Mouse (Mus musculus): Measurements from ENCODE around the gene Ice1. TPM values are rescaled to one million over a fixed set of nuclear protein-coding genes. Genes with fewer than 3 reads are reported as not detected.
A peak's percentile ranks its signal among the peaks of the same experiment; 100 is the strongest.

Gene Ice1
- total RNA-seq (2012; rRNA removed) (37.6 and 39.2 TPM in 2 replicates), polyA plus RNA-seq (2012; ENCODE audit: insufficient read depth in 1 of 2, insufficient read length in 2 of 2, low read depth in 1 of 2, low replicate concordance in 2 of 2, missing spikeins in 1 of 2) (10 to 100 TPM; 33.5 to 40.1 TPM)

- peak within 1 kb of the TSS; percentile 96 to 97 for H3K4me3 ChIP-seq (ENCODE audit: control insufficient read depth in 1 of 2, insufficient read depth in 1 of 2, low read depth in 2 of 2, low read length in 2 of 2)
- H3K27ac ChIP-seq (ENCODE audit: control insufficient read depth, low read depth, low read length): peak within 1 kb of the TSS; percentile 92
- H3K36me3 ChIP-seq (ENCODE audit: control insufficient read depth in 1 of 2, insufficient read depth in 2 of 2, low read length in 2 of 2): peaks cover 0 to 17% of the 10 kb centered on the region in 2 experiments; a peak in 2 of 4 replicates
- peaks cover 53% of the 10 kb centered on the region for H3K79me2 ChIP-seq (ENCODE audit: control insufficient read depth, insufficient read depth, low read length, poor library complexity)
- peak; percentile 69 for DNase-seq (ENCODE audit: low read depth, low spot score)
- H3K9ac ChIP-seq (ENCODE audit: control insufficient read depth, low read depth, low read length, poor library complexity, severe bottlenecking): peak within 1 kb of the TSS; percentile 91
- no peaks in the 10 kb centered on the region for H3K27me3 ChIP-seq (ENCODE audit: control insufficient read depth in 1 of 2, insufficient read depth in 2 of 2, low read length in 2 of 2)
- H3K9me3 ChIP-seq (replicated peaks; ENCODE audit: insufficient read depth, low read length): no peaks in the 10 kb centered on the region
- no peak for TF ChIP-seq ZMIZ1 (IDR thresholded peaks at IDR 0.05; ENCODE audit: low read depth, low read length)
- no peak for TF ChIP-seq ZC3H11A (IDR thresholded peaks at IDR 0.05; ENCODE audit: low read depth, low read length)
- TF ChIP-seq NELFE (IDR thresholded peaks at IDR 0.05; ENCODE audit: low read depth, low read length): no peak
- TF ChIP-seq ELF1 (IDR thresholded peaks at IDR 0.05; ENCODE audit: low read depth, low read length): no peak
- no peak for TF ChIP-seq KAT2A (conservative IDR thresholded peaks at IDR 0.05; ENCODE audit: low read depth, low read length)
- no peak for TF ChIP-seq RAD21 (IDR thresholded peaks at IDR 0.05; ENCODE audit: low read depth, low read length)
- TF ChIP-seq NRF1 (IDR thresholded peaks at IDR 0.05; ENCODE audit: insufficient read depth, low read depth, low read length, poor library complexity, severe bottlenecking): no peak
- TF ChIP-seq USF2 (IDR thresholded peaks at IDR 0.05; ENCODE audit: borderline replicate concordance in 1 of 2, insufficient read depth in 1 of 2, low read depth in 1 of 2, low read length in 2 of 2): no peak
- TF ChIP-seq GATA1 (IDR thresholded peaks at IDR 0.05; ENCODE audit: low read depth, low read length): no peak
- no peak for TF ChIP-seq MYC (IDR thresholded peaks at IDR 0.05; ENCODE audit: low read depth, low read length)
- peaks cover 3 to 12% of the 10 kb centered on the region in 2 experiments; a peak in 3 of 4 replicates for H3K4me1 ChIP-seq (ENCODE audit: control insufficient read depth in 1 of 2, insufficient read depth in 2 of 2, low read length in 2 of 2)
These were observed at the start of gene Ice1 for GRCm38 (mm10) chr13:70637282-70637661. Gene Ice1, minus strand, starts transcription at chr13:70637634.

GRCm38 (mm10) chr13:70685825-70686224, 48.4 kb upstream of the Ice1 start:
- DNase-seq (ENCODE audit: low read depth, low spot score): no peak
- Histone ChIP-seq H3K27ac (ENCODE audit: control insufficient read depth, low read depth, low read length) (no peak overlapping the region), H3K4me1 (ENCODE audit: control insufficient read depth in 1 of 2, insufficient read depth in 2 of 2, low read length in 2 of 2) (no peaks in the 10 kb centered on the region), H3K36me3 (ENCODE audit: control insufficient read depth in 1 of 2, insufficient read depth in 2 of 2, low read length in 2 of 2) (no peaks in the 10 kb centered on the region), H3K4me3 (ENCODE audit: control insufficient read depth in 1 of 2, insufficient read depth in 1 of 2, low read depth in 2 of 2, low read length in 2 of 2) (no peak overlapping the region), H3K9me3 (replicated peaks; ENCODE audit: insufficient read depth, low read length) (no peaks in the 10 kb centered on the region), H3K79me2 (ENCODE audit: control insufficient read depth, insufficient read depth, low read length, poor library complexity) (no peaks in the 10 kb centered on the region), H3K9ac (ENCODE audit: control insufficient read depth, low read depth, low read length, poor library complexity, severe bottlenecking) (no peak overlapping the region), H3K27me3 (ENCODE audit: control insufficient read depth in 1 of 2, insufficient read depth in 2 of 2, low read length in 2 of 2) (no peaks in the 10 kb centered on the region)
- TF ChIP-seq EP300 (IDR thresholded peaks at IDR 0.05; ENCODE audit: low read depth in 1 of 2, low read length in 2 of 2): no peak
- no peak for TF ChIP-seq USF1 (IDR thresholded peaks at IDR 0.05; ENCODE audit: low read depth, low read length)
- no peak for TF ChIP-seq TAL1 (IDR thresholded peaks at IDR 0.05; ENCODE audit: low read length)
- TF ChIP-seq RAD21 (IDR thresholded peaks at IDR 0.05; ENCODE audit: low read depth, low read length): no peak
- TF ChIP-seq ZMIZ1 (IDR thresholded peaks at IDR 0.05; ENCODE audit: low read depth, low read length): no peak
- TF ChIP-seq JUND (IDR thresholded peaks at IDR 0.05; ENCODE audit: low read depth, low read length): no peak
- no peak for TF ChIP-seq TBP (IDR thresholded peaks at IDR 0.05; ENCODE audit: low read depth, low read length)

Data from MEL (cell line).